Mouse (Mus musculus) liver, embryonic 14 days (tissue): Measurements from ENCODE around the gene Lbp. TPM values are rescaled to one million over a fixed set of nuclear protein-coding genes. Genes with fewer than 3 reads are reported as not detected.

Experiments
- polyA plus RNA-seq: library from polyadenylated mRNA; depleted of rRNA; stranded (reverse); fragments of >200 nt; gene quantifications from 2 replicates; pipeline ENCODE4 v1.2.3, GENCODE M21; 2012; rRNA removed

Lbp gene
- polyA plus RNA-seq, result 23.4 and 29.4 TPM in 2 replicates

GRCm38 (mm10) chr2:158305948-158306695 lies at the start of gene Lbp:
Gene Lbp (plus strand): TSS chr2:158306493.

DNA sequence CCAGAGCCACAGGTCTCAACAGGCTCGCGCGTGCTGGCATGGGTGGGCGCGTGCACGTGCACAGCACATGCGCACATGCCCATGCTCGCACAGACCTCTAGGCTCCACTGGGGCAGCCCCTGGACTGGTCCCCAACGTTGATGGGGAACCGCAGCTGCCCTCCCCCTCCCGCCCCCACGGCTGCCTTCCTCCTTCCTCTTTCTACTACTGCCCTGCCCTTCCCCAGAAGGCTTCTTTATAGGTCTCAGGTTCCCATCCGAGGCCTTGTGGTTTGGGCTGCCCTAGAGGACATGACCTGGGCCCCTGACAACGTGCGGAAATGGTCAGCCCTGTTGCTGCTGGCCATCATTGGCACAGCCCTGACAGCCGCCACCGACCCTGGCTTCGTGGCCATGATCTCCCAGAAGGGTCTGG lies 48.3 kb upstream of the Lbp start, which contains the start of gene Bpi:
Gene Bpi, plus strand, starts transcription at position 90 of the 414 bp plus-strand sequence.

GRCm38 (mm10) chr2:158375443-158376122 lies 69.3 kb downstream of the Lbp start, which contains the start of gene Snhg11:
Gene Snhg11 (plus strand): TSS chr2:158375638.

Other genes starting within 250 kb of the Lbp start
- gene Tgm2, start 160.1 kb upstream of the Lbp start, polyA plus RNA-seq, result 37.8 and 45.2 TPM in 2 replicates
- 0.36 and 0.44 TPM in 2 replicates for gene D630003M21Rik, start 77.3 kb upstream of the Lbp start, polyA plus RNA-seq
- 0.01 TPM in 1 of 2 replicates, not detected in the other for gene Bpi, start 48.4 kb upstream of the Lbp start, polyA plus RNA-seq
- gene Snhg11, start 69.1 kb downstream of the Lbp start, polyA plus RNA-seq, result 2.1 and 2.3 TPM in 2 replicates
- 4.8 and 5.3 TPM in 2 replicates for gene Ralgapb, start 103.4 kb downstream of the Lbp start, polyA plus RNA-seq
- gene Adig, start 196.1 kb downstream of the Lbp start, polyA plus RNA-seq, result not detected in 2 replicates
- 0.34 TPM in 1 of 2 replicates, not detected in the other for gene Arhgap40, start 206.3 kb downstream of the Lbp start, polyA plus RNA-seq